Comparison of ENCODE assay signal across 18 mouse cellular contexts in the genomic region with DNA sequence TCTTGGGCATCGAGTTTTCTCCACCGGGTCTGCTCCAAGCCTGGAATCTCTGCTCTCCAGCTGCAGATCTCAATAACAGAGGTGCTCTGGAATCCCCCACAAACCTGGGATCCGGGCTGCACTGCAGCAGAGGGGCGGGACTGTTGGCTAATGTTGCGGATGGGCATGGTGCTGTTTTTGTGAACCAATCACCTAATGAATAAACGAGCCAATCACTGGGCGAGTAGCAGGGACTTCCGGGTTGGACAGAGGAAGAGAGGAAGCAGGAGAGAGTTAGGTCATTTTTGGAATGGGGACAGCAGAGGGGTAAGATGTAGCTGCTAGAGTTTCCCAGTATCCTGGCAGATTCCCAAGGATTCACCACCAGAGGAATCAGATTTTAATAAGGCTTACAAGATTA.
"Had no signal": no experiment of that assay in that cellular context is flagged by ENCODE, and none has a peak within 500 bp of the region (broad histone marks: within the 10 kb centered on the region; RNA-seq: fewer than 3 reads in every experiment).

No protein-coding gene starts in this region.

- H3K9ac ChIP-seq: liver, postnatal 0 days; lung, embryonic 15.5 days; midbrain, embryonic 13.5 days; midbrain, embryonic 15.5 days; neural tube, embryonic 13.5 days; stomach, embryonic 15.5 days had no signal

- H3K4me1 ChIP-seq: lung, embryonic 15.5 days; megakaryocyte, embryonic 14.5 days; midbrain, embryonic 13.5 days; midbrain, embryonic 15.5 days; neural tube, embryonic 13.5 days; stomach, embryonic 15.5 days had no signal

- H3K27me3 ChIP-seq: lung, embryonic 15.5 days; midbrain, embryonic 13.5 days; midbrain, embryonic 15.5 days; neural tube, embryonic 13.5 days; stomach, embryonic 15.5 days had no signal

- DNase-seq: liver, postnatal 0 days; lung, adult 2 months; lung, postnatal 14 days; lung, postnatal 36 days; right cerebral cortex, postnatal 14 days; thymus, adult 2 months; thymus, postnatal 25 days; thymus, postnatal 4 days had no signal

- H3K4me3 ChIP-seq: lung, embryonic 15.5 days; megakaryocyte, embryonic 14.5 days; midbrain, embryonic 13.5 days; midbrain, embryonic 15.5 days; neural tube, embryonic 13.5 days; stomach, embryonic 15.5 days had no signal

- H3K9me3 ChIP-seq: lung, embryonic 15.5 days; midbrain, embryonic 13.5 days; midbrain, embryonic 15.5 days; stomach, embryonic 15.5 days had no signal

- H3K36me3 ChIP-seq: lung, embryonic 15.5 days; midbrain, embryonic 13.5 days; midbrain, embryonic 15.5 days; neural tube, embryonic 13.5 days; stomach, embryonic 15.5 days had no signal

- H3K4me2 ChIP-seq: lung, embryonic 15.5 days; midbrain, embryonic 11.5 days; midbrain, embryonic 13.5 days; midbrain, embryonic 15.5 days; neural tube, embryonic 13.5 days; stomach, embryonic 15.5 days had no signal

- H3K27ac ChIP-seq: lung, embryonic 15.5 days; macrophage; midbrain, embryonic 13.5 days; midbrain, embryonic 15.5 days; neural tube, embryonic 13.5 days; stomach, embryonic 15.5 days; stomach, postnatal 0 days had no signal

- ATAC-seq: liver, postnatal 0 days; lung, postnatal 0 days; midbrain, embryonic 13.5 days; midbrain, embryonic 15.5 days had no signal
